Mouse (Mus musculus): ENCODE data around the gene Slc1a5. TPM values are rescaled to one million over a fixed set of nuclear protein-coding genes. Genes with fewer than 3 reads are reported as not detected.

Gene Slc1a5
- total RNA-seq (2021): 100 to 1,000 TPM; 108 to 109 TPM
- long read RNA-seq, experiment 1, transcript Slc1a5-202 (8 exons, 2,807 nt): minor isoform, 6 of 147 reads
- long read RNA-seq, experiment 1, transcript Slc1a5-201 (9 exons, 2,764 nt): major isoform, 120 of 147 reads
- long read RNA-seq, experiment 1, partial matches to known transcripts: 16 of 147 reads
- long read RNA-seq, experiment 1, other reads (novel, unspliced or antisense): 3 of 147 reads
- long read RNA-seq, experiment 2, transcript Slc1a5-201 (9 exons, 2,764 nt): major isoform, 82 of 107 reads
- long read RNA-seq, experiment 2, transcript Slc1a5-202 (8 exons, 2,807 nt): minor isoform, 15 of 107 reads
- long read RNA-seq, experiment 2, partial matches to known transcripts: 6 of 107 reads
- long read RNA-seq, experiment 2, other reads (novel, unspliced or antisense): 4 of 107 reads

- peak; percentile 93 for DNase-seq
Measured at GRCm38 (mm10) chr7:16780825-16781554, at the start of gene Slc1a5. Gene Slc1a5 (plus strand): TSS chr7:16781340.

- DNase-seq: no peak
Measured at GRCm38 (mm10) chr7:16731893-16732422, 49.2 kb upstream of the Slc1a5 start.

- DNase-seq: no peak
Measured at GRCm38 (mm10) chr7:16737606-16738072, 43.5 kb upstream of the Slc1a5 start.

GRCm38 (mm10) chr7:16738073-16738696 is 43.0 kb upstream of the Slc1a5 start, which contains the start of gene Ap2s1:
Gene Ap2s1 (plus strand): TSS chr7:16738410.
- peak; percentile 96 for DNase-seq

- no peak for DNase-seq
Measured at GRCm38 (mm10) chr7:16739056-16739604, 42.0 kb upstream of the Slc1a5 start.

- no peak for DNase-seq
Measured at GRCm38 (mm10) chr7:16745373-16745772, 35.8 kb upstream of the Slc1a5 start.

GRCm38 (mm10) chr7:16746093-16746492 is 35.0 kb upstream of the Slc1a5 start:
- peak; percentile 56 for DNase-seq

GRCm38 (mm10) chr7:16747656-16748055 is 33.5 kb upstream of the Slc1a5 start:
- DNase-seq: no peak

GRCm38 (mm10) chr7:16752016-16752415 is 29.1 kb upstream of the Slc1a5 start:
- no peak for DNase-seq

GRCm38 (mm10) chr7:16755362-16756017 is 25.6 kb upstream of the Slc1a5 start:
- DNase-seq: no peak

- no peak for DNase-seq
Measured at GRCm38 (mm10) chr7:16758872-16759574, 22.1 kb upstream of the Slc1a5 start.

- DNase-seq: peak; percentile 67
Measured at GRCm38 (mm10) chr7:16760292-16760691, 20.8 kb upstream of the Slc1a5 start.

GRCm38 (mm10) chr7:16761005-16761481 is 20.1 kb upstream of the Slc1a5 start:
- peak; percentile 77 for DNase-seq

- peak; percentile 29 for DNase-seq
Measured at GRCm38 (mm10) chr7:16761630-16762029, 19.5 kb upstream of the Slc1a5 start.

GRCm38 (mm10) chr7:16763463-16764218 is 17.5 kb upstream of the Slc1a5 start:
- peak; percentile 47 for DNase-seq

GRCm38 (mm10) chr7:16766443-16766842 is 14.7 kb upstream of the Slc1a5 start:
- DNase-seq: no peak

- DNase-seq: no peak
Measured at GRCm38 (mm10) chr7:16775888-16776287, 5.3 kb upstream of the Slc1a5 start.

GRCm38 (mm10) chr7:16780076-16780475 is 1.1 kb upstream of the Slc1a5 start:
- peak; percentile 70 for DNase-seq

GRCm38 (mm10) chr7:16781555-16781815 is 345 bp downstream of the Slc1a5 start:
- DNase-seq: no peak
